Mouse (Mus musculus): Measurements from ENCODE around the gene Unc13a. TPM values are rescaled to one million over a fixed set of nuclear protein-coding genes. Genes with fewer than 3 reads are reported as not detected.

Gene Unc13a
- total RNA-seq (2023) = under 1 TPM; 0.11 to 0.26 TPM

DNA sequence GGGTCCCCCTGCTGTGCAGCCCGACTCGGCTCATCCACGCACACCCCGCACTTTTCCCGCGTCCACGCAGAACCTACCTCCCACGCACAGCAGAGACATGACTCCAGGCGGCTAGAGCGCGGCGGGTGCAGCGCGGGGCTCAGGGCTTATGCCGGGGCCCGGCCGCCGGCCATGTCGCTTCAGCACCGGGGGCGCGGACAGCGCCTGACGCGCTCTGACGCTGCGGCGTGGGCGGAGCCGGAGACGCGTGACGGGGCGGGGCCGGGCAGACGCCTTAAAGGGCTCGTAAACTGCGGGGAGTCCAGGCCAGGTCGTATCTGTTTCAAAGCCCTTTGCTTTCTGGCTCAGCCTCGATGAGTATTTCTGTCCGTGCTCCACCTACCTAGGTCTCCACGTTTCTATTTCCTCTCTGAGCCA, at the start of gene Unc13a:
TSS of gene Unc13a (minus strand) at position 209 of the 417 bp plus-strand sequence.

DNA sequence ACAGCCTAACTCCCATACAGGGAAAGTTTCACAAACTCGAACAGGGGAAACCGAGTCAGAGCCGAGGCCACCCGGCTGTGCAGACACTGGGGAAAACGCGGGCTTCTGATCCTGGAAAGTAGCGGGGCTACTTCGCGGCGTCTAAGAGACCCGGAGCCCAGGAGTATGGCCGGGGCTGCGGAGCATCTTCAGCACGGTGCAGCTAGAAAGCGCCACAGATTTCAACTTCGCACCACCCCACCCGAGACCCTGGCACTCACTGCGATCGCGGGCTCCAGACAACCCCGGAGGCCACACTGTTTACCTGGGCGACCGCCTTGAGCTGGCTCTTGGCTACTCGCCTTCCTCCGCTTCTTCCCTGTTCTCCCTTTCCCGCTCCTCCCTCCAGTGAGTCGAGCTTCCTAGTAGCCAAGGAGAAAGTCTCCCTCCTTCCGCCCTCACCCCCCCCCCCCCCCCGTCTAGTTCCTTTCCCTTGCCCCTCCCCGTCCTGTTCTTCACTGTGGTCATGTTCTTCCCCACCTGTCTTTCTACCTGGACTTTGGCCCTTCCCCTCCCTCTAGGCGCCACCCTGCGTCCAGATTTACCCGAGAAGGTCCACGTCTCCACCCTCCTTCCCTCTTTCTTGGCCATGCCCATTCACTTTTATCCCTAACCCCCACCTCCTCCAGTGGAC, 30.0 kb upstream of the Unc13a start, which contains the start of gene B3gnt3:
TSS of gene B3gnt3 (minus strand) at position 376 of the 673 bp plus-strand sequence.

DNA sequence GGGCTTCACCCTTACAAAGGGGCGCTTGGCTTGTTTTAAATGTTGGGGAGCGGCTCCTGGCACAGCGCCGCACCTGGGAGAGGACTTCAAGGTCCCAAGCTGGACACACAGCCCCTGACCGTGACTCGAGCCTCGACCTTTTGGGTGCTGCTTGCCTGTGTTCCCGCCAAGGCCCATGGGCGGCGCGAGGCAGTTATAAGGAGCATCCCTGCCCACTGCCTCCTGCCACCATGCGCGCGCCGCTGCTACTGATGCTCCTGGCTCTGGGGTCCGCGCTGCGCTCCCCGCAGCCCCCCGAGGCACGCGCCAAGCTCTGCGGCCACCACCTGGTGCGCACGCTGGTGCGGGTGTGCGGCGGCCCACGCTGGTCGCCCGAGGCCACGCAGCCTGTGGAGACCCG, 17.5 kb upstream of the Unc13a start, which contains the start of gene Insl3:
TSS of gene Insl3 (plus strand) at position 187 of the 400 bp plus-strand sequence.

GRCm38 (mm10) chr8:71676020-71676741, 4.6 kb upstream of the Unc13a start, which contains the start of gene Jak3:
Gene Jak3, plus strand, starts transcription at chr8:71676296.

DNA sequence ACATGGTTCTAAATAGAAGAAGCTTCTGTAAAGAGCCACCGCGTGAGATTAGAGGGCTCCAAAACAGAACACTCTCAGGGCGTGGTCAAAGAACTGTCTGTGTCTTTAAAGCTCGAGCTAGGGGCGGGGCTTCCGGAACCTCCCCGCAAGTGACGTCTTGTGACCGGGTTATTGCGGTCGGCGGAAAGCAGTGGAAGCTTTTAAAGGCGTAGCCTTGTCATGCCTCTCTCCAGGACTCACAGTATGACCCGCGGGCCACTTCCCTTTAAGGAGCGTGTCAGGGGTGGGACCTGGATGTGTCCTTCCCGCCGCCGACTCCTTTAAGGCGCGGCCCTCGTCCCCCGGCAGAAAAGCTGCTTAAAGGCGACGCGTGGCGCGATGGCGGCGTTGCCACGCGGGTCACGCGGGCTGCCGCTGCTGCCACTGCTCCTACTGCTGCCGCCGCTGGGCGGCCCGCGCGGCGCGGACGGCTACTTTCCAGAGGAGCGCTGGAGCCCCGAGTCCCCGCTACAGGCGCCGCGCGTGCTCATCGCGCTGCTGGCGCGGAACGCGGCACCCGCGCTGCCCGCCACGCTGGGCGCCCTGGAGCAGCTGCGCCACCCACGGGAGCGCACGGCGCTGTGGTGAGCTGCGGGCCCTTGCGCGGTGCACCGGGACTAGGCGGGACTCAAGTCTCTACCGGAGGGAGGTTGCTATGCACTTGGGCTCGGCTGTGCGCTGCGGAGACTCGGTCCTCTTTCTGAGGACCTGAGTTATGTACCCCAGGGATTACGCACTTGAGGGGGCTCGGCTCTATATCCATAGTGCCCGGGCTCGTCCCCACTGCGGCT, 60.5 kb downstream of the Unc13a start, which contains the start of gene Colgalt1:
TSS of gene Colgalt1 (plus strand) at position 177 of the 830 bp plus-strand sequence.

DNA sequence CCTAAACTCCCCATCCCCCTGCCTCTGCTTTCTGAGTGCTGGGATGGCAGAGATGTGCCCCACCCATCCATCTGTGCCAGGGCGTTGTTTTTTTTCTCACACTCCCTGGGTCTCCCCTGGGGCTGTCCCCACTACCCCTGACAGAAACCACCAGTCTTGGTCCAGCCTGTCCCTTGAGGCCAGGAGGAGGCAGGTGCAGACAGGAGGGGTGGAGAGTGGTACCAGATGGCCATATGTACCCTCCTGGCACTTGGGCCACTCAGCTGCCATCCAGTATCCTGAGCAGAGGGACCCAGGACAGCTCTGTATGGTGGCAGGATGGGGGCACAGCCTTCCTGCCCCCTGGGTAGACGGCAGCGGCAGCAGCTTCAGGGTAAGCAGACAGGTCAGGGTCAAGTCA, 74.1 kb downstream of the Unc13a start, which contains the start of gene Fam129c:
TSS of gene Fam129c (plus strand) at position 198 of the 400 bp plus-strand sequence.

DNA sequence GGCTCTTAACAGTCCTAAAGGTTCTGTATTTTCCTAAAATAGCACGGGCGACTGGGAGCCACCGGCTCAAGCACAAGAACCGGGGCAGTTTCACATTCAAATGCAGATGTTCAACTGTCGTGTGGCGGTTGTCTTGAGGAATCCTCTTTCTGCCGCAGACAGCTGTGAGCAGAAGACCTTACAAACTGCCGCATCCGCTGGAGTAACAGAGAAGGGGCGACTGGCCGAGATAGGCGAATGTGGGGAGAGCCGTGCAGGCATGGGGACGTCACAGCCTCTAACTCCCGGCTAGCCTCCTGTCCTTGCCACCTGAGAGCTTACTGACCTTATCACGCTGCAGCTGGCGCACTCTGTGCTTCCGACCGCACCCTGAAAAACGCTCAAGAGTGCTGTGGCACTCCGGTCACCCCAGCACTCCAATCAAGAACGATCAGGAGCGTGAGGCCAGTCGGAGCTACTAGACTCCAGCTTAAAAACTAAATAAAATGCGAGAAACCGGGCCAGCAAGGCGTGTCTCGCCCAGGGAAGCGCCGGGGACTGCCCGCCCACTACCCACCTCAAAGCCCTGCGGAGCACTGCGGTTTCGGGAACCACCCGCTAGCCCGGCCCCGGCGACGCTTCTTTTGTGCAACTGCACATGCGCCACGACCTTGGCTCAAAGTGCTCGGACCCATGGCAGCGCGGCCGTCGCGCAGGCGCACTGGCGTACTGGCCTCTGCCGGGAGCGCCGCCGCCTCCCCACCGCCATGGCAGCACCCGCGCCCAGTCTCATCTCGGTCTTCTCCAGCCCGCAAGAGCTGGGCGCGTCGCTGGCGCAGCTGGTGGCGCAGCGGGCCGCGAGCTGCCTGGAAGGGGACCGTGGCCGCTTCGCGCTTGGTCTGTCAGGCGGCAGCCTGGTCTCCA, 79.8 kb downstream of the Unc13a start, which contains the start of gene Pgls:
TSS of gene Pgls (plus strand) at position 706 of the 903 bp plus-strand sequence.

Other genes with a start within 250 kb of the Unc13a start
- 1 to 10 TPM; 4.3 to 6.3 TPM for gene Abhd8, start 208.1 kb downstream of the Unc13a start, total RNA-seq (2023)
- gene Mrpl34, start 206.8 kb downstream of the Unc13a start, total RNA-seq (2023) = 10 to 100 TPM; 28.3 to 34.8 TPM
- gene Dda1, start 202.6 kb downstream of the Unc13a start, total RNA-seq (2023) = 10 to 100 TPM; 78.4 to 85.3 TPM
- gene Ano8, start 185.8 kb downstream of the Unc13a start, total RNA-seq (2023) = 1 to 10 TPM; 3.7 to 5.7 TPM
- gene Gtpbp3, start 183.7 kb downstream of the Unc13a start, total RNA-seq (2023) = 10 to 100 TPM; 10.3 to 11.8 TPM
- 1 to 10 TPM in 1 of 2 experiments, under 1 TPM in 1; 0.68 to 1.6 TPM for gene Plvap, start 160.0 kb downstream of the Unc13a start, total RNA-seq (2023)
- gene Ccdc194, start 146.0 kb downstream of the Unc13a start, total RNA-seq (2023) = not detected
- gene Bst2, start 134.3 kb downstream of the Unc13a start, total RNA-seq (2023) = 10 to 100 TPM; 17.2 to 21.1 TPM
- gene Mvb12a, start 128.8 kb downstream of the Unc13a start, total RNA-seq (2023) = 10 to 100 TPM; 24.6 to 35.1 TPM
- under 1 TPM in 1 of 2 experiments, not detected in 1; 0.31 TPM for gene Tmem221, start 112.9 kb downstream of the Unc13a start, total RNA-seq (2023)
- gene Nxnl1, start 105.2 kb downstream of the Unc13a start, total RNA-seq (2023) = not detected
- 1 to 10 TPM; 1.5 to 1.7 TPM for gene Slc27a1, start 102.9 kb downstream of the Unc13a start, total RNA-seq (2023)
- gene Pgls, start 79.6 kb downstream of the Unc13a start, total RNA-seq (2023) = 10 to 100 TPM; 92.3 to 98.2 TPM
- 10 to 100 TPM in 1 of 2 experiments, 1 to 10 TPM in 1; 5.1 to 14.5 TPM for gene Fam129c, start 74.1 kb downstream of the Unc13a start, total RNA-seq (2023)
- 10 to 100 TPM; 43.3 to 52.2 TPM for gene Colgalt1, start 60.8 kb downstream of the Unc13a start, total RNA-seq (2023)
- 10 to 100 TPM; 14.9 to 15.9 TPM for gene Jak3, start 4.5 kb upstream of the Unc13a start, total RNA-seq (2023)
- 1 to 10 TPM; 5.7 to 8.3 TPM for gene Insl3, start 17.5 kb upstream of the Unc13a start, total RNA-seq (2023)
- gene B3gnt3, start 30.0 kb upstream of the Unc13a start, total RNA-seq (2023) = under 1 TPM in 1 of 2 experiments, not detected in 1; 0.16 TPM
- gene Fcho1, start 54.0 kb upstream of the Unc13a start, total RNA-seq (2023) = 10 to 100 TPM; 41.8 to 52.1 TPM
- 1 to 10 TPM; 2.7 to 5.1 TPM for gene Zfp709, start 210.3 kb upstream of the Unc13a start, total RNA-seq (2023)
- 1 to 10 TPM; 1.1 to 4.2 TPM for gene Zfp882, start 236.9 kb upstream of the Unc13a start, total RNA-seq (2023)
- 1 to 10 TPM; 7.0 TPM for gene Zfp617, start 236.9 kb upstream of the Unc13a start, total RNA-seq (2023)

Data from neutrophil, adult 59 days (primary cell).